9 mouse cellular contexts compared by ENCODE assay signal in genomic region chr8:84594099-84594780, GRCm38 (mm10).
A peak's percentile ranks its signal among the peaks of the same experiment; 100 is the strongest.
DNase-seq lines count a peak whose midpoint lies in the region; ATAC-seq and TF ChIP-seq lines count a peak whose summit lies in the region.
"Had no signal": no experiment of that assay in that cellular context is flagged by ENCODE, and none has a peak within 500 bp of the region (broad histone marks: within the 10 kb centered on the region; RNA-seq: fewer than 3 reads in every experiment).

No protein-coding gene starts in this region.

- H3K4me1 ChIP-seq in ES-Bruce4 (ENCODE audit: control insufficient read depth, insufficient read depth, low read length), result no peaks in the 10 kb centered on the region
- H3K4me1 ChIP-seq: limb, embryonic 13.5 days had no signal

- TF ChIP-seq POLR2A in ES-Bruce4 (IDR thresholded peaks at IDR 0.05; ENCODE audit: insufficient read depth, low read length), result no peak

- H3K9ac ChIP-seq in ES-Bruce4 (ENCODE audit: low read depth, poor library complexity, severe bottlenecking), result no peak overlapping the region
- H3K9ac ChIP-seq: limb, embryonic 13.5 days had no signal

- H3K36me3 ChIP-seq in ES-Bruce4 (ENCODE audit: control insufficient read depth, insufficient read depth, low read length, poor library complexity, severe bottlenecking), result no peaks in the 10 kb centered on the region
- H3K36me3 ChIP-seq: limb, embryonic 13.5 days had no signal

- TF ChIP-seq EP300 in ES-Bruce4 (IDR thresholded peaks at IDR 0.05; ENCODE audit: insufficient read depth, low read depth, low read length), result no peak

- no peak overlapping the region for H3K4me3 ChIP-seq in ES-Bruce4 (ENCODE audit: low read depth, low read length)
- H3K4me3 ChIP-seq: limb, embryonic 13.5 days had no signal

- peak; percentile 73 for DNase-seq in WW6 (ENCODE audit: low read depth, low spot score)
- DNase-seq in cerebellum, postnatal 25 days, result peak; percentile 88 to 92
- peak; percentile 46 for DNase-seq in gastrocnemius, postnatal 25 days
- peak; percentile 78 to 93 for DNase-seq in layer of hippocampus, postnatal 25 days (ENCODE audit: extremely low spot score in 1 of 2, low spot score in 1 of 2)
- DNase-seq in lung, postnatal 36 days, result peak; percentile 80
- peak; percentile 60 for DNase-seq in skeletal muscle tissue, adult 2 months (ENCODE audit: low read depth, low spot score)

- H3K27ac ChIP-seq in ES-Bruce4 (ENCODE audit: insufficient read depth, low read length), result no peak overlapping the region
- H3K27ac ChIP-seq: limb, embryonic 13.5 days had no signal

- no peaks in the 10 kb centered on the region for H3K27me3 ChIP-seq in ES-Bruce4 (ENCODE audit: control insufficient read depth, insufficient read depth, low read length, poor library complexity, severe bottlenecking)

- TF ChIP-seq CTCF in ES-Bruce4 (IDR thresholded peaks at IDR 0.05; ENCODE audit: low read depth, low read length), result peak; percentile 96

- no peak for ATAC-seq in inflammation-experienced regulatory T-cells, adult 6 months

- H3K9me3 ChIP-seq in ES-Bruce4 (replicated peaks; ENCODE audit: control insufficient read depth, insufficient read depth, low read length, poor library complexity, severe bottlenecking), result no peaks in the 10 kb centered on the region
- H3K9me3 ChIP-seq: limb, embryonic 13.5 days had no signal
